1 mouse cellular context compared by ENCODE assay signal in the genomic region with DNA sequence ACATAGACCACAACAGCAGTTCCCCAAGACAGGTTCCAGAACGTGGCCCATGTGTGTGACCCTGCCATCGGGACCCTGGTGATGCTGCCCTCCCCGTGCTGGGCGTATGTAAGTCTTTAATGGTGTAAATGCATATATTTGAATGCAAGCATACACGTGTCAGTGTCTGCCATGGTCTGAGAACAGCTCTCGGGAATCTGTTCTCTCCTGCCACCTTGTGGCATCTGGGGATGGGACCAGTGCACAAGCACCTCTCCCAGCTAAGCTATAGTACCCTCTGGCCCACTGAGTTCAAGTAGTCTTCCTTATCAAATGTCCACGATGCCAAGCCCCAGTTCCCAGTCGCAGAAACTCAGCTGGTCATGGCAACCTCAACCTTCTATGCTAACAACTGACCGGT.
TF ChIP-seq lines count a peak whose summit lies in the region.

No protein-coding gene starts in this region.

TF ChIP-seq in CH12.LX, 34 proteins besides CTCF, POLR2A, EP300 and RAD21 (continued from another document):
- TF ChIP-seq MAZ (IDR thresholded peaks at IDR 0.05; ENCODE audit: low read depth, low read length) (no peak), ETS1 (conservative IDR thresholded peaks at IDR 0.05; ENCODE audit: low read depth, low read length) (no peak), SMC3 (IDR thresholded peaks at IDR 0.05; ENCODE audit: low read depth, low read length) (peak; percentile 97), JUN (IDR thresholded peaks at IDR 0.05; ENCODE audit: insufficient read depth, low read depth, low read length) (no peak), ZKSCAN1 (IDR thresholded peaks at IDR 0.05; ENCODE audit: borderline replicate concordance, low read depth, low read length) (no peak), ZNF384 (IDR thresholded peaks at IDR 0.05; ENCODE audit: low read depth, low read length) (no peak), RCOR1 (conservative IDR thresholded peaks at IDR 0.05; ENCODE audit: low read depth, low read length) (no peak), IRF4 (IDR thresholded peaks at IDR 0.05; ENCODE audit: low read depth, low read length) (peak; percentile 27; the same call in 1 of the 2 replicates), E2F4 (IDR thresholded peaks at IDR 0.05; ENCODE audit: insufficient replicate concordance, low read depth, low read length) (no peak), MXI1 (IDR thresholded peaks at IDR 0.05; ENCODE audit: low read depth, low read length) (peak; percentile 88), NRF1 (IDR thresholded peaks at IDR 0.05; ENCODE audit: low read depth, low read length) (no peak)
